Mouse (Mus musculus) monocyte, adult 5-6 weeks (primary cell): ENCODE measurements around the gene Tnni3k. TPM values are rescaled to one million over a fixed set of nuclear protein-coding genes. Genes with fewer than 3 reads are reported as not detected.
"Not testable (repeated sequence)": the region's sequence is repeated elsewhere in the genome, so short reads cannot be mapped to it uniquely, and the experiment has no call there.

Source experiments
- ATAC-seq: fragments of 153-309, 156-312 bp; replicated peaks from 2 replicates; pipeline ENCODE4 v1.8.0; 2017; ENCODE audit warnings: mild to moderate bottlenecking; ENCODE audit not compliant: low TSS enrichment, insufficient number of reproducible peaks, severe bottlenecking, poor library complexity, low FRiP score
- total RNA-seq: library from RNA; stranded (forward); fragments of 200-1000, 200-491, 200-594 nt; gene quantifications from 3 replicates; pipeline ENCODE4 v1.2.3, GENCODE M21; 2017

Tnni3k gene
- total RNA-seq, 1 experiment from 2014 or later, result not detected

DNA sequence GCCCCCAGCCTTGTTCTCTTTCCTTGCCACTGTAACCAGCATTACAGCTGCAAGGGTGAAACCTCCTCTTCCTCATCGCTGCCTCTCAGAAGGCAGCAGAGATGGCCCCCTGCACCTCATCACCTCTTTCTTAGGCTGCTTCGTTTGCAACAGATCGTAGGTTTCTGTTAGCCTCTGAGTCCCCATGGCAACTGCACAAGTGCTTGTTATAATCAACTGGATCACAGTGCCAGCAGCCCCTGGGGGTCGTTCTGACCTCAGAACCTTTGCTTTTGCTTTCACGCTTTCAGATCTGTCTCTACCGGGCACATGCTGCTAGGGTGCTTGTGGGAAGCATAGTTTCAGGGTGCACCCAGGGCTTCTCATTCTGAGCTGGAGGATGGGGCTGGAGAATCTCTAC lies 201.9 kb downstream of the Tnni3k start:
- ATAC-seq, result no peak

DNA sequence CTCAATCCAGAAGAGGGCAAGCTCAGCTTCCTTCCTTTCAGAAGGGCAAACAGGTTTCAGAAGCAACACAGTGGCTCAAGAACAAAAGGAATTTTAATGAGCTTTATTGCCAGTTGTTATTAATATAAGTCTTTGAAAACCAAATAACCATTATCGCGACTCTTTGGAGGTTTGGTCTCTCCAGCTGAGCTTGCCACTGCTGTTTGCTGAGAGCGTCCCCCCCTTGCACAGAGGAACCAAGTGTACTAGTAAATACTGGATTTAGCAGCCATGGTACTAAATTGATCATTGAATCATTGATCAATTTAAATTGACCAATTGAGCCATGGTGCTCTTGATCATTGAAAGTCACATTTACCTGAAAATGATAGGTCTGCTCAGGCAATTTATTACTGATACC lies 202.9 kb downstream of the Tnni3k start:
- ATAC-seq, result no peak

DNA sequence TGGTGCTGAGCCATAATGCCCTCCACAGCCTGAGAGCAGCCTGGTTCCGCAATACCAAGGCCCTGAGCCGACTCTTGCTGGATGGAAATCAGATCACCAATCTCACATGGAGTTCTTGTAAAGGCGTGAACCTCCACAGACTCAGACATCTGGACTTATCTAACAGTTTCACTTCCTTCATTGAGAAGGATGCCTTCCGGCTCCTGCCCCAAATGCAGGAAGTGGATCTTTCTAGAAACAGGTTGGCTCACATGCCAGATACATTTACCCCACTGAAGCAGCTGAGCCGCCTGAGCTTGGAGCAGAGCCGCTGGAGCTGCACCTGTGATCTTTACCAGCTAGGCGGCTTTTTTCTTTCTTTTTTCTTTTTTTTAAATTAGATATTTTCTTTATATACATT lies 213.0 kb downstream of the Tnni3k start:
- no peak for ATAC-seq

DNA sequence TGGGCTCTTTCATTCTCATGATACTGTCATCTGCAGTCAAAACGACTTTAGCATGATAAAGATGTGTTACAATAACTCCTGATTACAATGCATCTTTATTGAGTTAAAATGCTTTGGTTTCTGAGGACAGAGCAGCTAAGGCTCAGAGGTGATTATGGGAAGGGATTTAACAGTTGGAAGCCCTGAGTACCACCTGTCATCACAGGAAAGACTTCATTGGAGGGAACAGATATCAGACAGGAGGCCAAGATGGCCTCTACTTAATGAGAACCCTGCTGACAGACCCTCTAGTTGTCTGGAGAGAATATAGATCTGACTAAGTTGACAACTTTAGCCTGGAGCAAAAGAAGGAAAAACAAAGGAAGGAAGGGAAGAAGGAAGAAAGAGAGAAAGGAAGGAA lies 214.1 kb downstream of the Tnni3k start:
- ATAC-seq, result no peak

DNA sequence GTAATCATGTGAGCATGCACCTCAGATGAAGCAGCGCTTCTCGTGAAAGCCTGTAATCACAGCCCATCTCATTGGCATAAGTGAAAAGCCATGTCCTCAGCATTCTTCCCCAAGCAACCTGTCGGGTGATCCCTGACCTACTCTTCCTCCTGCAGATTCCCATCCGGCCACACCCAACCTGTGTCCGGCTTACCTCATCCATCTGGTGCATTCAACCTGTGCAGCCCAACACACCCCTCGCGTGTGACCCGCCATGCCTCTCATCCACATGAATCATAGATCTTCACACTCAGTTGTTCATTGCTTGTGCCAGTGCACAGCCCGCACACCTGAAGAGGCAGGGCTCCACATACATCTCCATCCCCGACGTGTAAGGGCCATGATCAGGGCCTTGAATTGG lies 217.3 kb downstream of the Tnni3k start:
- ATAC-seq, result no peak

DNA sequence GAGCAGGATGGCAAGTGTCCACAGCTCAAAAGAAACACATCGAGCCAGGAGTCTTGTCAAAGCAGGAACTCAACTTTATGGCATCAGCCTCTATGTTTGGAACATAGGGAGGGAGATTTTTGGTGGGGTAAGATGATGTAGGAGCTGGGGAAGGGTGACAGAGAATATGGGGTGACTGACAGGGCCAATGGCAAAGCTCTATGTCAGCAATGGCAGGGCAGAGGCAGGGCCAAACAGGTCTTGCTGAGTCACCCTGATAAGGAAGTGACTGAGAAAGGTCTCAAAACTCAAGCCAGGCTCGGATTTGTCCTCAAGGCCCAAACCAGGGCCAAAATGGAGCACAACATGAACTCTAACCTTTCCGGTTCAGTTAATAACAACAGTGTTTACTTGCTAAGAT lies 219.1 kb downstream of the Tnni3k start:
- no peak for ATAC-seq

DNA sequence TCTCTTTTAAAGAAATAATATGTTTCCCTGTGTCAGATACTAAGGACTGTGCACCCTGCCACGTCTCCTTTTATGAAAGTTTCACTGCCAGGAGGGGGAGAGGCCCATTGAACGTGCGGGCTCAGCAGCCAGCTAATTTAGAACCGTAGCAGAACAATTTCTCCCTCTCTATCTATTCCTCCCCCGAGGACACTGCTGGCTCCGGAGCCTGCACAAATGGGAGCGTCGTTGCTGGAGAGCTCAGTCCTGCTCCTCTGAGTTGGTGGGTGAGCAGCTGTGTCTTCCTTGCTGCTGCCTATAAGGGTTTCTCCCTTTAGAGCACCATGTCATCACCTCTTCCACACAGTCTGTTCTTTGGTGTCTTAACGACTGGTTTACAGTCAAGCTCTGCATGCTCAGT lies 220.8 kb downstream of the Tnni3k start:
- ATAC-seq, result no peak

DNA sequence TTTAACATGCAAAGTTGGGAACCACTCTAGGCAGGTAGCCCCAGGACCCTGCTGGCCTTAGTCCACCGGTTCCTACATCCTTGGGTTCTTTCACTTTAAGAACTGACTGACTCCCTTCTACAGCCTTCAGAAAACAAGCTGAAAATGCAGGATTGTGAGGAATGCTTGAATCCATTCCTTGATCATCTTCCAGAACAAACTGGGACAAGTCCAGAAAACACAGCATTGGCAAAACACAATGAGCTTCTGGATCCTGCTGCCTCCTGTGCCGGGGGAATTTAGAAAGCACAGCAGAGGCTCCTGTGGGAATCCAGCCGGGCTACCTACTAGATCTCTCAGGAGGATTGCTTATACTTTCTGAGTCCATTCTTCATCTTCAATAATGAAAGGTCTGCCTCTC lies 229.5 kb downstream of the Tnni3k start:
- no peak for ATAC-seq

DNA sequence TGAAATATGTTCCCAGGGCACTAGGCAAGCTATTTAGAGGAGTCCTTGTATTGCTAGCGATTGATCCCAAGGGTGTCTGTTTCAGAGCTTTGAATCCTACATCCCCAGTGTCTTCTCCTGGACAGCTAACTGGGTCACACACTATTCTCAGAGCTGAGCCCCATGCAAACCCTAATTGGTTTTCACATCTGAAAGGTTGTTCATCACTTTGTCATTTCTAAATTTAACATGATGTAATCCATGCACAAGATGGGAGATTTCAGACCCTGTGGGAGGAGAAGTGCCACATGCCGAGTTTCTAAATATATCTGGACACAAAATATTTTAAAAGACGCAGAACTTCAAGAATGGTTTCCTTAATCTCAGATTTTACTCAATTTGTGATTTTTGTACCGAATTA lies 230.5 kb downstream of the Tnni3k start:
- no peak for ATAC-seq

DNA sequence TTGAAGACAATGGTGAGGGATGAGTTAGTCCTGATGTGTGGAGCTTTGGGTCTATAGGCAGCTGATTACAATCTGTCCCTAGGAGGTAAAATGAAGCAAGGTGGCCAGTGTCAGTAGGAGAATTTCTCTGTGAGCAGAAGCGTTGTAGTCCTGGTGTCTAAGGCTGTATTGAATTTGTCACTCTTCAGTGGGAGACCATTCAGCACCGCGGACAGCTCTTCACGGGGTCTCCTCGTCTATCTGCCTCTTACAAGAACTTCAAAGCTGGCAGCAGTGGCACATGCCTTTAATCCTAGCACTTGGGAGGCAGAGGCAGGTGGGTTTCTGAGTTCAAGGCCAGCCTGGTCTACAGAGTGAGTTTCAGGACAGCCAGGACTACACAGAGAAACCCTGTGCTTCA lies 235.5 kb downstream of the Tnni3k start:
- not testable (repeated sequence) for ATAC-seq

DNA sequence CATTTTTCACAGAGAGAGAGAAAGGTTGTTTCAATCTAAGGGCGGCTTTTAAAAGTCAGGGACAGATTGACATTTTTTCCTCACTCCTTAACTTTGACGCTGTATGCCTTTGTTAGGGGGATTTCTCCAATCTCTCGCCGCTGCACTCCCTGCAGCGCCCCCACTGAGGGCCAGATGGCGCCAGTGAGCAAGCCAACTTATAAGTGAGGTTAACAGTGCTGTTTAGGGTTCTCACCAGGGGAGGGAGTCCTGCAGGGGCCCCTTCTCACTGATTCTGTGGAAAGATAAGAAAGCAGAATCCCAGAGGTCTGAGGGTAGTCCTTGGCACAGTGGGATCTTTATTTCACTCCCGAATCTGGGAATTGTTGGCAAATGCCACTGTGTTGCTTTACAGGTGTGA lies 237.5 kb downstream of the Tnni3k start:
- no peak for ATAC-seq

DNA sequence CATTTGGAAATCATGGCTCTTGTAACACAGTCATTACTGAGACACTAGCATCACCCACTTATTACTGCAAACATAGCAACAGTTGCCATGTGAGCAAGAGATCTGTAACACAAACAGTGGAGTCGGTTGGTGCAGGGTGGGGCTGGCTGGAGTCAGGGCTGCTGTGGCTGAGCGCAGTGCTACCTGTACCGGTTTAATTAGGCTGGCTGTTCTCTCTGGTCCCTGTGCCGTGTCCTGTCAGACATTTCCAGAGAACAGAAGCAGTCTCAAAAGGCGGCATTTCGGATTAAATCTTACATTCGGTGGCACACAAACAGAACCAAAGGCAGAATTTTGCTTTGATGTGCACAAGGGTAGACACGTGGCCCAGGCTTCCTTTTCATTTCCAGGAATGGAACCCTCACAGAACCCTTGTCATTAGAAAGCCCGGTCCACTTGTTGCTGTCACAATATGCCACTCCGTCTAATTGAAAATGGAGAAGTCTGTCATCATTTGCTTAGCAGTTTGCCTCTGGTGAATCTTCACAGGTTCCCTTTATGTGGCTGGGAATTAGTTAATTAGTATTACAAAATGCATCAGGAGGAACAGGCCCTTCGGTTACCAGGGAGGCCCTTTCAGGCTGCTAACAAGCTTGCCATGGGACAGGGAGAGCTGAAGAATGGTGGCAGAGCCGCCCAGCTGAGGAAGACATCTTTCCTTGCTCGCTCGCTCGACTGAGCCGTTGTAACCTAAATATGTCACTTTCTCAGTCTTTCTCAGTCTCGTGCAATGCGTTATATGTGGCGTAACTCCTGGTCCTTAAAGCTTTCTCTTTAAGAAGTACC lies 238.2 kb downstream of the Tnni3k start:
- no peak for ATAC-seq

DNA sequence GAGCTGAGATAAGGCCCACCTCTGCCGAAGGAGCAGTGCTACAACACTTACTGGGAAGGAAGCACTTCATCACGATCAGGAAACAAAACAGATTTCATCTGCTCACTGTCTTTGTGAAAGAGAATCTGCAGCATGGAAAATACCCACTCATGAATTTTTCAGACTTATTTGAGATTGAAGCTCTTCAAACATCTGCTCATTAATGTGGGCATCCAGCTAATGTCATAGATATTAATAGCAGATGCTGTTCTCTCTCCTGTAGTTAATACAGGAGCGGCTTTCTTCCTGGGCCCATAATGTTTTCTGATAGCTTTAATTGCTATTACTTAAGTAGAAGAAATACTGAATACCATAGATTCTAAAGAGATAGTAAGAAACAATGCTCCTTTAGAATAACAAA lies 239.0 kb downstream of the Tnni3k start:
- no peak for ATAC-seq

DNA sequence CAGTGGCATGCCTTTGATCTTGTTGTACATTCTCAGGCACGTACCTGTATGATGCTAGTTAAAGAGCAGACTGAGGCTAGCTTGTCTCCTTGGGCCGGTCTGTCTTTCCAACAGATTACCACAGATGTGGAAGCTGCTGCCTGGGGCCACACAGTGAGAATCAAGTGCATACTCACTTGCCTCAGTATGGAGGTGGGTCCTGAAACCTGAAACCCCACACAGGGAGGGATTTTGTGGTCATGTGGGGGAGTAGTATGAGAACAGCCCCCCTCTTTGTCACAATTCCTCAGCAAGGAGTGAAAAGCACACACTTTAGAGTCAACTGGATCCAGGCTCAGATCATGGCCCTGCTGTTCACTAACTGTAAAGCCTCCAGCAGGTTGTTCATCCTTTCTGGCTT lies 239.6 kb downstream of the Tnni3k start:
- ATAC-seq, result no peak

DNA sequence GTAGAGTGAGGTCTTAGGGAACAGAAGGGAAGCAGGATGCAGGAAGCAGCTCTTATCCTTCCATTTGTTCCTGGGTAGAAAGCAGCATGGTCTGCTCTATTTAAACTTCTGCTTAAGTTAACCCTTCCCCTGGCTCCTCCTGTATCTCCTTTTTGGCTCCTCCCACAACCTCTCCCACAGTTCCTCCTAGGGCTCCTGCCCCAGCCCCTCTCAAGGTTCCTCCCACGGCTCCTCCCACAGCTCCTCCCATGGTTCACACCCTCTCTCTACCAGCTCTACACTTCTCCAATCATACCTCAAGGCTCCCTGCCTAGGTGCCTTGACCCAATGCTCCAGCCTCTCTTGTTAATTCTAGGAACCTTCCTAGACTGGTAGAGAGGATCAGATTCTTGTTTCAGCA lies 242.3 kb downstream of the Tnni3k start:
- no peak for ATAC-seq

DNA sequence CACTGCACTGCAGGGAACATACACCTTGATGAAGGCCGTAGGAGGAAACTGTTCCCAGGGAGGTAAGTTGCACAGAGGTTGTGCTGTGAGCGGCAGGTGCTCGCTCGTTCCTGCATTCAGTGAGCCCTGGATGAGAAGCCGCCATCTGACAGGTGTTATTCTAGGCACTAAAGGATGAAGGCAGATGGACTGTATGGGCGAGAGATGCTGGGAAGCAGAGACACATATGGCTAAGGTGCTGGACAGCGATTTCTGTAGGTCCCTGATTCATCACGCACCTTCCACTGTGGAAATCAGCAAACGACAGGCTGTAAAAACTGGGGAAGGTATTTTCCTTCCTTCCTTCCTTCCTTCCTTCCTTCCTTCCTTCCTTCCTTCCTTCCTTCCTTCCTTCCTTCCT lies 243.4 kb downstream of the Tnni3k start:
- ATAC-seq, result no peak

DNA sequence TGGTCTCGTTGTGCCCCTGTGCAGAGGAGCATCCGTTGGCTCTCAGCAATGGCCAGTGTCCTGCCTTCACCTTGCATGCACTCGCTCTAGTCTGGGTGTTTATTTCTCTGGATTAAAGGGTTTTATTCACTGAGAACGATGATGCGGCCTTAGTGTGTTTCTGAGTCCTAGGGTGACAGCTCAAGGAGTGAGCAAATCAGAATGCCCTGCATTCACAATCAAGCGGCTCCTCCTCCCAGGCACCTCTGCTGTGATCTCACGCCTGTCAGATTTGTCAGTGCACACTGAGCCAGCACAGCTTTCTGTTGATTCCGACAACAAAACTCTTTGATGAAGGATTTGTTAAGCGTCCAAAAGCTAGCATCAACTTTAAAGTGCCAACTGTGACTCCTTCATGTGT lies 243.9 kb downstream of the Tnni3k start:
- no peak for ATAC-seq

DNA sequence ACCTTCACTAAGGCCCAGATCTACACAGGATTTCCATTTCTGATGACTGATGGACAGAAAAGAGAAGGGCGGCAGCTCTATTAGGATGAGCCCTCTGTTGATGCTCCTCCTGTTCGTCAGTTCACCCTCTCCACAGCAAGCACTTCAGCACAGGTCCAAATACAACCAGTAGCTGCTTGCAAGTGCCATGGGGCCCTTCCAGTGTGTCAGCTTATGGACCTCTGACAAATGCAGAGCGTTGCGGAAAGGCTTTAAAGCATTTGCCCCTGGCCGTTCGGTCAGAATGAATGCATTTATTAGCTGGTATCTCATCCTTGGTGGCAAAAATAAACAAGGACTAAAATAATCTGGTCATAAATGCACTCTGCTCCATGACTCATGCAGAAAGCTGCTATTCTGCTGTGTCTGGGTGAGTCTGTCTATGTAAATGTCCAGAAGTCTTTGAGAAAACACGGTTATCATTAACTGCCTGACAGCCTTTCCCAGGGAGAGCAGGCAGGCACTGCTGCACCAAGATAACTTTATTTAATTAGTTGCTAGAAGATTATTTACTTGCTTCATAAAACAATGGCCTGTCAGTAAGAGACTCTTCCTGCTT lies 244.8 kb downstream of the Tnni3k start:
- ATAC-seq, result no peak

DNA sequence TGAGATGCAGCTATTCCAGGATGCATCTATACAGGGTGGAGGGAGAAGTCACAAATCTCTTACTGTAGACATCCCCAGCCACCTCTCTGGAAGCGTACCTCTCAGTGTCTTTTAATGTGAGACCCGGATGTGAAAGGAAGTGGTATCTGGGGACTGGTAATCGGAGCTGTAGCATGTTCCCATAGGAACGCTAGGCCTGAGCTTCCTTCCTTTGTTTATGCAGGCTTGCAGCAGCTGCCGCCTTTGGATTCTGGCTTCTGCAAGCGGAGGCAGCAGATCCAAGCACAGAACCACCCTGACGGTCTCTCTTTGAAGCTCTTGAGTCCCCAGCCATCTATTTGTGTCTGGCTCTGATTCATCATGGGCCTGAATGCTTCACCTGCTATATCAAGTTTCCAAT lies 248.6 kb downstream of the Tnni3k start:
- ATAC-seq, result no peak

DNA sequence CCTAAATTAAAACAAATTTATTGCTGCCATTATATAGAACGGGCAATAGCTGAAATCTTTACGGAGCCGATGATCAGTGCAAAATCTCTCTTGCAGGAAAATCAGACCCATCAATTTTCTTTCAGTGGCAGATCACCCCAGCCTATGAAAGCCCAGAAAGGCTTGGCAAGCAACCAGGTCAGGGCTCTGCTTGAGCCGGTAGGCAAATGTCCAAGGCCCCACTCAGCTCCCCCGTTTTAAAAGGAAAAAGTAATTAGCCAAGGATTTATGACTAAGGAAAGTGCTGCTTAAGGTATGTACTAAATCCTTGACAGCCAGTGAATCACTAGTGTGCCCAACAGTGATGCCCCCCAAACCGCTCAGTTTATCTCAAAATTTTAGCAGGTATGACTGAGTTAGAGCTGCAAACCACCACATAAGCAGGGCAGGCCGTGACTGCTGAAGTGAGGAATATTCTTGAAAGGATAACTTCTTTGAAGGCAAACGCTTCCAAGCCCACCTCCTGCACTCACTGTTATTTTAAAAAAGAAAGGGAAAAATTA lies 254.2 kb downstream of the Tnni3k start:
- ATAC-seq, result no peak
